Mouse (Mus musculus): ENCODE results near the gene Camk1d.

GRCm38 (mm10) chr2:5287044-5287380 is 427.3 kb downstream of the Camk1d start:
- TF ChIP-seq USF1 (IDR thresholded peaks at IDR 0.05; ENCODE audit: low read depth): no peak
- TF ChIP-seq CTCF (IDR thresholded peaks at IDR 0.05; ENCODE audit: control insufficient read depth, insufficient read depth, insufficient read length): no peak
- TF ChIP-seq CEBPB (IDR thresholded peaks at IDR 0.05; ENCODE audit: low read depth): no peak
- TF ChIP-seq MYOG (IDR thresholded peaks at IDR 0.05; ENCODE audit: control insufficient read depth, extremely low read depth, insufficient read length): no peak
- no peak for TF ChIP-seq MAX (IDR thresholded peaks at IDR 0.05)
- no peak for TF ChIP-seq MYOD1 (IDR thresholded peaks at IDR 0.05; ENCODE audit: control insufficient read depth, insufficient read length, low read depth)
